Comparison of ENCODE assay signal across 18 mouse cellular contexts in genomic region chr6:29066389-29066790, GRCm38 (mm10). TPM values are rescaled to one million over a fixed set of nuclear protein-coding genes. Genes with fewer than 3 reads are reported as not detected.
A peak's percentile ranks its signal among the peaks of the same experiment; 100 is the strongest.
DNase-seq lines count a peak whose midpoint lies in the region; ATAC-seq lines count a peak whose summit lies in the region.
"Had no signal": no experiment of that assay in that cellular context is flagged by ENCODE, and none has a peak within 500 bp of the region (broad histone marks: within the 10 kb centered on the region; RNA-seq: fewer than 3 reads in every experiment).

No protein-coding gene starts in this region.

- H3K9ac ChIP-seq in neural tube, embryonic 13.5 days, result no peak overlapping the region
- H3K9ac ChIP-seq: embryonic facial prominence, embryonic 12.5 days had no signal

- 16% methylated on average over 8 of the region's 8 CpGs for WGBS in neural tube, embryonic 13.5 days

- H3K4me3 ChIP-seq in neural tube, embryonic 13.5 days, result no peak overlapping the region
- H3K4me3 ChIP-seq: embryonic facial prominence, embryonic 12.5 days; forebrain, embryonic 10.5 days; heart, adult 2 months; midbrain, embryonic 10.5 days; myocyte had no signal

- H3K4me1 ChIP-seq in neural tube, embryonic 13.5 days (replicated peaks), result peaks cover 29% of the 10 kb centered on the region
- H3K4me1 ChIP-seq: embryonic facial prominence, embryonic 12.5 days; forebrain, embryonic 10.5 days; midbrain, embryonic 10.5 days had no signal

- H3K27me3 ChIP-seq in neural tube, embryonic 13.5 days, result 0 out of 2 replicates have a peak, but pooled peaks cover 5% of the 10 kb centered on the region
- H3K27me3 ChIP-seq: embryonic facial prominence, embryonic 12.5 days had no signal

- peak; percentile 68 for ATAC-seq in neural tube, embryonic 13.5 days (ENCODE audit: low read depth)

- H3K36me3 ChIP-seq in neural tube, embryonic 13.5 days, result no peaks in the 10 kb centered on the region
- H3K36me3 ChIP-seq: embryonic facial prominence, embryonic 12.5 days; forebrain, embryonic 10.5 days; midbrain, embryonic 10.5 days had no signal

- DNase-seq in lung, postnatal 25 days (ENCODE audit: low spot score), result peak; percentile 25
- no peak for DNase-seq in lung, postnatal 14 days
- DNase-seq in embryo, embryonic 11.5 days (ENCODE audit: low read depth, low spot score), result peak; percentile 42
- peak; percentile 52 for DNase-seq in kidney, postnatal 14 days
- DNase-seq in natural killer cell, adult 2 months (ENCODE audit: low spot score in 2 of 2), result no peak
- DNase-seq in frontal cortex, postnatal 10 days (ENCODE audit: low spot score in 2 of 2), result no peak
- DNase-seq: adrenal gland, adult 2 months; cerebellum, adult 9-10 months; heart, postnatal 36 days; right cerebral cortex, postnatal 14 days; thymus, postnatal 14 days had no signal

- H3K27ac ChIP-seq in neural tube, embryonic 13.5 days (replicated peaks), result peak overlapping the region; percentile 52
- H3K27ac ChIP-seq: embryonic facial prominence, embryonic 12.5 days; forebrain, embryonic 10.5 days; heart, adult 2 months; midbrain, embryonic 10.5 days had no signal

- H3K9me3 ChIP-seq in neural tube, embryonic 13.5 days, result no peaks in the 10 kb centered on the region
- H3K9me3 ChIP-seq: embryonic facial prominence, embryonic 12.5 days; forebrain, embryonic 10.5 days; midbrain, embryonic 10.5 days had no signal

- H3K4me2 ChIP-seq in neural tube, embryonic 13.5 days, result no peak overlapping the region
- H3K4me2 ChIP-seq: embryonic facial prominence, embryonic 12.5 days had no signal

RNA-seq across cellular contexts. Expression of gene Lep, which starts 6.4 kb away (rescaled TPM):
- not detected in 2 replicates for polyA plus RNA-seq in neural tube, embryonic 13.5 days (2015; fragmentation: Nextera tagmentation; extraction: Ambion mirVana)
- polyA plus RNA-seq: embryonic facial prominence, embryonic 12.5 days; forebrain, embryonic 10.5 days; liver, embryonic 16.5 days; midbrain, embryonic 10.5 days; myocyte had no signal

Comparison
In these comparisons a context has a peak if more than half of its experiments do, and no peak if none do; other contexts are left out.
1. DNase-seq: peak in lung, postnatal 25 days (single experiment), embryo, embryonic 11.5 days (single experiment) and kidney, postnatal 14 days (single experiment); none in lung, postnatal 14 days (single experiment), natural killer cell, adult 2 months (0 of 2) and frontal cortex, postnatal 10 days (0 of 2).